Mouse (Mus musculus) brain, embryonic 14.5 days (tissue): ENCODE measurements around the gene Sytl1.

Experiments used
- CTCF ChIP-seq: fragments of 200-500 bp; IDR thresholded peaks from 2 replicates; pipeline ENCODE4 v1.5.1; 2012; ENCODE audit warnings: inconsistent platforms, mild to moderate bottlenecking, moderate library complexity, borderline replicate concordance; ENCODE audit not compliant: insufficient read depth, insufficient read length; ENCODE audit errors: extremely low read depth
- POLR2A ChIP-seq: fragments of 200-500 bp; IDR thresholded peaks from 2 replicates; pipeline ENCODE4 v1.6.1; 2012; ENCODE audit warnings: mild to moderate bottlenecking, inconsistent platforms, borderline replicate concordance; ENCODE audit not compliant: poor library complexity, insufficient read depth, insufficient read length, severe bottlenecking; ENCODE audit errors: extremely low read depth

GRCm38 (mm10) chr4:133221701-133222100 is 41.2 kb downstream of the Sytl1 start:
- no peak for TF ChIP-seq CTCF
- TF ChIP-seq POLR2A: no peak
